Mouse (Mus musculus) hindbrain, embryonic 10.5 days (tissue): ENCODE data around the gene Pax1. TPM values are rescaled to one million over a fixed set of nuclear protein-coding genes. Genes with fewer than 3 reads are reported as not detected.

Experiments
- DNase-seq: peaks from one replicate; pipeline ENCODE4 v3.0.0-alpha.2; 2017; ENCODE audit warnings: low spot score
- H3K27ac ChIP-seq: fragments of 300-500 bp; sonication (generic); 2 replicates; pipeline ENCODE4 v1.5.1; 2016; ENCODE audit warnings: mild to moderate bottlenecking, moderate library complexity
- H3K27me3 ChIP-seq: fragments of 300-500 bp; sonication (generic); 2 replicates; pipeline ENCODE4 v1.6.1; 2016; ENCODE audit warnings: mild to moderate bottlenecking; ENCODE audit not compliant: poor library complexity, insufficient read depth, severe bottlenecking
- H3K36me3 ChIP-seq: fragments of 300-500 bp; sonication (generic); 2 replicates; pipeline ENCODE4 v1.6.1; 2016; ENCODE audit warnings: mild to moderate bottlenecking, moderate library complexity
- H3K4me1 ChIP-seq: fragments of 300-500 bp; sonication (generic); replicated peaks from 2 replicates; pipeline ENCODE4 v1.6.1; 2016; ENCODE audit warnings: mild to moderate bottlenecking
- H3K4me3 ChIP-seq: fragments of 300-500 bp; sonication (generic); 2 replicates; pipeline ENCODE4 v1.5.1; 2016; ENCODE audit warnings: mild to moderate bottlenecking, moderate library complexity
- H3K9me3 ChIP-seq: fragments of 300-500 bp; sonication (generic); 2 replicates; pipeline ENCODE4 v1.6.1; 2016; ENCODE audit warnings: mild to moderate bottlenecking, moderate library complexity
- WGBS: fragments of 180-500 bp; shearing (Covaris S2); methylation state at CpG from one replicate; pipeline ENCODE4 v1.1.7; 2016; 5-methylcytosine and 5-hydroxymethylcytosine counted together
- polyA plus RNA-seq: library from polyadenylated mRNA; unstranded; fragments of >200 nt; fragmentation: Nextera tagmentation; extraction: Ambion mirVana; gene quantifications from 2 replicates; pipeline ENCODE4 v1.2.1, GENCODE M21; 2016

Pax1 gene
- polyA plus RNA-seq, 1 experiment from 2014 or later: 1.6 TPM

DNA sequence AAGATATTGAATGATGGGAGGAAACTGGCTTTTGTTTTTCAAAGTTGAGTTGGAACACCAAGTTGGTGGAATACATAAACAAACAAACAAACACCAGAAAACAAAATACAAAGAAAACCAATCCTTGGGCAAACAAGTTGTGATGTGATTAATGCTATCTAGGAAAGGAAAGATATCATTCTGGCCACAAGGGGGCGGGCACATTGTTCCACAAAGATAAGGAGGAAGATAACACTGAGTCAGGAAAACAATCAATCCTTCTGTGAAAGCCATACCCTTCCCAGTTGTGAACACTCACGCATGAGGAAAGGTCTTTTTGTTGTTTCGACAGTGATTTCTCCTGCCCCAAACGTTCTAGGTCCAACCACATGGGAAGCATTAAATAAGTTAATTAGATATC, 17.2 kb downstream of the Pax1 start:
- peak; percentile 55 for DNase-seq
- no peak overlapping the region for H3K27ac ChIP-seq
- no peaks in the 10 kb centered on the region for H3K9me3 ChIP-seq
- H3K4me3 ChIP-seq: no peak overlapping the region
- no peaks in the 10 kb centered on the region for H3K36me3 ChIP-seq
- peaks cover 48% of the 10 kb centered on the region for H3K27me3 ChIP-seq
- 16% methylated on average over 4 of the region's 4 CpGs for WGBS
- H3K4me1 ChIP-seq: no peaks in the 10 kb centered on the region

GRCm38 (mm10) chr2:147383373-147383772, 21.6 kb downstream of the Pax1 start:
- Histone ChIP-seq H3K36me3 (no peaks in the 10 kb centered on the region), H3K27ac (no peak overlapping the region), H3K4me3 (no peak overlapping the region), H3K27me3 (peaks cover 3% of the 10 kb centered on the region), H3K4me1 (no peaks in the 10 kb centered on the region), H3K9me3 (no peaks in the 10 kb centered on the region)
- 88% methylated on average over 2 of the region's 2 CpGs for WGBS
- DNase-seq: no peak

GRCm38 (mm10) chr2:147386949-147387348, 25.2 kb downstream of the Pax1 start:
- DNase-seq: no peak
- Histone ChIP-seq H3K4me1 (no peaks in the 10 kb centered on the region), H3K9me3 (no peaks in the 10 kb centered on the region), H3K36me3 (no peaks in the 10 kb centered on the region), H3K27ac (no peak overlapping the region), H3K4me3 (no peak overlapping the region), H3K27me3 (no peaks in the 10 kb centered on the region)
- 53% methylated on average over 5 of the region's 5 CpGs for WGBS

- DNase-seq: no peak
- WGBS: 82% methylated on average over 1 of the region's 1 CpGs
- Histone ChIP-seq H3K27me3 (no peaks in the 10 kb centered on the region), H3K4me3 (no peak overlapping the region), H3K36me3 (no peaks in the 10 kb centered on the region), H3K4me1 (no peaks in the 10 kb centered on the region), H3K9me3 (no peaks in the 10 kb centered on the region), H3K27ac (no peak overlapping the region)
Measured at GRCm38 (mm10) chr2:147409323-147409722, 47.6 kb downstream of the Pax1 start.

- H3K9me3 ChIP-seq: no peaks in the 10 kb centered on the region
- H3K36me3 ChIP-seq: no peaks in the 10 kb centered on the region
- H3K4me1 ChIP-seq: no peaks in the 10 kb centered on the region
- DNase-seq: no peak
- no peak overlapping the region for H3K27ac ChIP-seq
- 88% methylated on average over 3 of the region's 3 CpGs for WGBS
- H3K27me3 ChIP-seq: no peaks in the 10 kb centered on the region
- H3K4me3 ChIP-seq: no peak overlapping the region
Measured at GRCm38 (mm10) chr2:147415037-147415436, 53.3 kb downstream of the Pax1 start.

- no peak overlapping the region for H3K4me3 ChIP-seq
- H3K4me1 ChIP-seq: peaks cover 5% of the 10 kb centered on the region; the same call in 1 of the 2 replicates
- no peaks in the 10 kb centered on the region for H3K9me3 ChIP-seq
- H3K36me3 ChIP-seq: no peaks in the 10 kb centered on the region
- H3K27ac ChIP-seq: no peak overlapping the region
- WGBS: 36% methylated on average over 10 of the region's 10 CpGs
- no peaks in the 10 kb centered on the region for H3K27me3 ChIP-seq
- peak; percentile 8 for DNase-seq
Measured at GRCm38 (mm10) chr2:147424582-147425255, 63.0 kb downstream of the Pax1 start.

- Histone ChIP-seq H3K4me1 (peaks cover 2% of the 10 kb centered on the region; the same call in 1 of the 2 replicates), H3K27me3 (no peaks in the 10 kb centered on the region), H3K4me3 (no peak overlapping the region), H3K27ac (no peak overlapping the region), H3K36me3 (no peaks in the 10 kb centered on the region), H3K9me3 (no peaks in the 10 kb centered on the region)
- no peak for DNase-seq
- WGBS: 47% methylated on average over 1 of the region's 1 CpGs
Measured at GRCm38 (mm10) chr2:147429607-147430356, 68.1 kb downstream of the Pax1 start.

DNA sequence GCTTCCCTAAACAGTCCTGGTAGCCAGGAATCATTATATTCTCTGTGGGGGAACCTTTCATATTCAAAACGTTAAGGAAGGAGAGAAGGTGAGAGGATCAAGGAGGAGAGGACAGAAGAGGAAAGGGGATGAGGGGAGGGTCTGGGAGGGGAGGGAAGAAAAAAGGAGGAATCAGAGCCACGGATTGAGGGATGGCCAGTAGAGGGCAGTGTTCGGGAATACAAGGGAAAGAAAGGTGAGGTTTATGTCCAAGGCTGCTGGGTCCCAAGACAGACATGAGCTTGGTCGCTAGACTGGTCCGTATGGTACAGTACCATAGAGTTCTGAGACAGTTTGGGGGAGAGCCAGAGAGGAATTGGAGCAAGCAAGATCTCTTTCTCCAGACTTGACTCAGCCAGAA, 71.4 kb downstream of the Pax1 start:
- WGBS: 26% methylated on average over 5 of the region's 5 CpGs
- no peaks in the 10 kb centered on the region for H3K4me1 ChIP-seq
- no peaks in the 10 kb centered on the region for H3K27me3 ChIP-seq
- H3K27ac ChIP-seq: no peak overlapping the region
- H3K9me3 ChIP-seq: no peaks in the 10 kb centered on the region
- peak; percentile 32 for DNase-seq
- H3K36me3 ChIP-seq: no peaks in the 10 kb centered on the region
- H3K4me3 ChIP-seq: no peak overlapping the region

Other genes starting within 250 kb of the Pax1 start
- gene Nkx2-2, start 167.7 kb upstream of the Pax1 start, polyA plus RNA-seq: 3.2 and 5.0 TPM in 2 replicates